Mouse (Mus musculus): ENCODE data around the gene Kcnj10. TPM values are rescaled to one million over a fixed set of nuclear protein-coding genes. Genes with fewer than 3 reads are reported as not detected.

Kcnj10 gene
- polyA plus RNA-seq, 1 experiment from 2014 or later, result 0.05 TPM

- H3K9ac ChIP-seq, result no peak overlapping the region
- H3K36me3 ChIP-seq, result no peaks in the 10 kb centered on the region
- no peak overlapping the region for H3K4me3 ChIP-seq
- H3K27ac ChIP-seq, result no peak overlapping the region
- ATAC-seq (ENCODE audit: insufficient number of reproducible peaks, low FRiP score, low TSS enrichment, low read depth), result no peak
- H3K27me3 ChIP-seq, result 0 out of 2 replicates have a peak, but pooled peaks cover 2% of the 10 kb centered on the region
- H3K4me1 ChIP-seq, result no peaks in the 10 kb centered on the region
- no peak overlapping the region for H3K4me2 ChIP-seq
- H3K9me3 ChIP-seq, result no peaks in the 10 kb centered on the region
- 3% methylated on average over 1 of the region's 1 CpGs for WGBS
These were observed 16.5 kb downstream of the Kcnj10 start for GRCm38 (mm10) chr1:172357550-172357949.

- no peak for ATAC-seq (ENCODE audit: insufficient number of reproducible peaks, low FRiP score, low TSS enrichment, low read depth)
- Histone ChIP-seq H3K27me3 (0 out of 2 replicates have a peak, but pooled peaks cover 2% of the 10 kb centered on the region), H3K4me2 (no peak overlapping the region), H3K9me3 (no peaks in the 10 kb centered on the region), H3K36me3 (no peaks in the 10 kb centered on the region), H3K4me3 (no peak overlapping the region), H3K27ac (no peak overlapping the region), H3K9ac (no peak overlapping the region), H3K4me1 (no peaks in the 10 kb centered on the region)
- WGBS, result 78% methylated on average over 10 of the region's 10 CpGs
These were observed 17.3 kb downstream of the Kcnj10 start for GRCm38 (mm10) chr1:172358341-172358740.

GRCm38 (mm10) chr1:172364684-172365083, 23.7 kb downstream of the Kcnj10 start:
- no peak for ATAC-seq (ENCODE audit: insufficient number of reproducible peaks, low FRiP score, low TSS enrichment, low read depth)
- Histone ChIP-seq H3K27me3 (no peaks in the 10 kb centered on the region; the same call in 1 of the 2 replicates), H3K9ac (no peak overlapping the region), H3K4me1 (no peaks in the 10 kb centered on the region), H3K36me3 (no peaks in the 10 kb centered on the region), H3K9me3 (no peaks in the 10 kb centered on the region), H3K4me2 (no peak overlapping the region), H3K27ac (no peak overlapping the region), H3K4me3 (no peak overlapping the region)
- 15% methylated on average over 6 of the region's 6 CpGs for WGBS

- no peak overlapping the region for H3K9ac ChIP-seq
- H3K27ac ChIP-seq, result no peak overlapping the region
- H3K4me2 ChIP-seq, result peak overlapping the region; percentile 19; the same call in 1 of the 2 replicates
- H3K9me3 ChIP-seq, result no peaks in the 10 kb centered on the region
- ATAC-seq (ENCODE audit: insufficient number of reproducible peaks, low FRiP score, low TSS enrichment, low read depth), result no peak
- H3K36me3 ChIP-seq, result no peaks in the 10 kb centered on the region
- no peak overlapping the region for H3K4me3 ChIP-seq
- H3K27me3 ChIP-seq, result no peaks in the 10 kb centered on the region; the same call in 1 of the 2 replicates
- no peaks in the 10 kb centered on the region for H3K4me1 ChIP-seq
- 27% methylated on average over 23 of the region's 23 CpGs for WGBS
These were observed 27.9 kb downstream of the Kcnj10 start for GRCm38 (mm10) chr1:172368768-172369418.

GRCm38 (mm10) chr1:172376198-172376667, 35.2 kb downstream of the Kcnj10 start, which contains the start of gene Pigm:
Gene Pigm (plus strand): TSS chr1:172376546.
- Histone ChIP-seq H3K36me3 (peaks cover 17% of the 10 kb centered on the region), H3K4me3 (peak within 1 kb of the TSS; percentile 99), H3K27ac (peak within 1 kb of the TSS; percentile 82), H3K4me1 (peaks cover 23% of the 10 kb centered on the region), H3K9me3 (no peaks in the 10 kb centered on the region), H3K9ac (peak within 1 kb of the TSS; percentile 81), H3K27me3 (no peaks in the 10 kb centered on the region), H3K4me2 (peak within 1 kb of the TSS; percentile 96)
- ATAC-seq (ENCODE audit: insufficient number of reproducible peaks, low FRiP score, low TSS enrichment, low read depth), result peak; percentile 98
- under 1% methylated on average over 38 of the region's 39 CpGs for WGBS

GRCm38 (mm10) chr1:172376758-172377458, 35.9 kb downstream of the Kcnj10 start:
- Histone ChIP-seq H3K27ac (peak overlapping the region; percentile 79), H3K4me2 (peak overlapping the region; percentile 96), H3K36me3 (peaks cover 22% of the 10 kb centered on the region), H3K9ac (peak overlapping the region; percentile 81), H3K9me3 (no peaks in the 10 kb centered on the region), H3K27me3 (no peaks in the 10 kb centered on the region), H3K4me3 (peak overlapping the region; percentile 99), H3K4me1 (peaks cover 23% of the 10 kb centered on the region)
- 2% methylated on average over 62 of the region's 62 CpGs for WGBS
- peak; percentile 52 for ATAC-seq (ENCODE audit: insufficient number of reproducible peaks, low FRiP score, low TSS enrichment, low read depth)

- Histone ChIP-seq H3K27ac (no peak overlapping the region), H3K4me2 (no peak overlapping the region), H3K9ac (no peak overlapping the region), H3K9me3 (no peaks in the 10 kb centered on the region), H3K27me3 (no peaks in the 10 kb centered on the region), H3K4me1 (peaks cover 23% of the 10 kb centered on the region), H3K36me3 (peaks cover 29% of the 10 kb centered on the region), H3K4me3 (no peak overlapping the region)
- WGBS, result 72% methylated on average over 10 of the region's 10 CpGs
- no peak for ATAC-seq (ENCODE audit: insufficient number of reproducible peaks, low FRiP score, low TSS enrichment, low read depth)
These were observed 39.1 kb downstream of the Kcnj10 start for GRCm38 (mm10) chr1:172380066-172380465.

- H3K9me3 ChIP-seq, result no peaks in the 10 kb centered on the region
- ATAC-seq (ENCODE audit: insufficient number of reproducible peaks, low FRiP score, low TSS enrichment, low read depth), result no peak
- 93% methylated on average over 1 of the region's 1 CpGs for WGBS
- no peak overlapping the region for H3K9ac ChIP-seq
- H3K4me3 ChIP-seq, result no peak overlapping the region
- H3K27me3 ChIP-seq, result no peaks in the 10 kb centered on the region
- no peak overlapping the region for H3K4me2 ChIP-seq
- H3K4me1 ChIP-seq, result peaks cover 19% of the 10 kb centered on the region
- no peak overlapping the region for H3K27ac ChIP-seq
- H3K36me3 ChIP-seq, result peaks cover 29% of the 10 kb centered on the region
These were observed 41.1 kb downstream of the Kcnj10 start for GRCm38 (mm10) chr1:172382090-172382489.

- WGBS, result 86% methylated on average over 5 of the region's 5 CpGs
- no peaks in the 10 kb centered on the region for H3K9me3 ChIP-seq
- H3K4me2 ChIP-seq, result no peak overlapping the region
- no peak overlapping the region for H3K27ac ChIP-seq
- H3K4me3 ChIP-seq, result no peak overlapping the region
- no peak for ATAC-seq (ENCODE audit: insufficient number of reproducible peaks, low FRiP score, low TSS enrichment, low read depth)
- peaks cover 8% of the 10 kb centered on the region for H3K4me1 ChIP-seq
- peaks cover 6% of the 10 kb centered on the region; the same call in 1 of the 2 replicates for H3K36me3 ChIP-seq
- H3K9ac ChIP-seq, result no peak overlapping the region
- no peaks in the 10 kb centered on the region for H3K27me3 ChIP-seq
These were observed 46.2 kb downstream of the Kcnj10 start for GRCm38 (mm10) chr1:172387246-172387645.

- WGBS, result 57% methylated on average over 1 of the region's 1 CpGs
- H3K9ac ChIP-seq, result no peak overlapping the region
- no peak overlapping the region for H3K4me3 ChIP-seq
- no peak overlapping the region for H3K27ac ChIP-seq
- ATAC-seq (ENCODE audit: insufficient number of reproducible peaks, low FRiP score, low TSS enrichment, low read depth), result no peak
- no peak overlapping the region for H3K4me2 ChIP-seq
- no peaks in the 10 kb centered on the region for H3K27me3 ChIP-seq
- H3K4me1 ChIP-seq, result peaks cover 9% of the 10 kb centered on the region
- H3K9me3 ChIP-seq, result no peaks in the 10 kb centered on the region
- H3K36me3 ChIP-seq, result no peaks in the 10 kb centered on the region
These were observed 49.8 kb downstream of the Kcnj10 start for GRCm38 (mm10) chr1:172390769-172391168.

- no peaks in the 10 kb centered on the region for H3K27me3 ChIP-seq
- WGBS, result 13% methylated on average over 20 of the region's 20 CpGs
- H3K36me3 ChIP-seq, result no peaks in the 10 kb centered on the region
- no peak for ATAC-seq (ENCODE audit: insufficient number of reproducible peaks, low FRiP score, low TSS enrichment, low read depth)
- no peak overlapping the region for H3K9ac ChIP-seq
- H3K27ac ChIP-seq, result no peak overlapping the region
- H3K4me3 ChIP-seq, result no peak overlapping the region
- peaks cover 10% of the 10 kb centered on the region for H3K4me1 ChIP-seq
- peak overlapping the region; percentile 31 for H3K4me2 ChIP-seq
- no peaks in the 10 kb centered on the region for H3K9me3 ChIP-seq
These were observed 51.0 kb downstream of the Kcnj10 start for GRCm38 (mm10) chr1:172391807-172392581.

Measured in limb, embryonic 15.5 days (tissue).